Mouse (Mus musculus): ENCODE measurements around the gene Pop5. TPM values are rescaled to one million over a fixed set of nuclear protein-coding genes. Genes with fewer than 3 reads are reported as not detected.

Pop5 gene
- polyA plus RNA-seq, 1 experiment from 2014 or later = 114 TPM

- 71% methylated on average over 9 of the region's 9 CpGs for WGBS
- Histone ChIP-seq H3K4me1 (replicated peaks; ENCODE audit: control insufficient read depth, insufficient read depth, low read length) (peaks cover 5% of the 10 kb centered on the region; the same call in 1 of the 2 replicates), H3K4me3 (replicated peaks; ENCODE audit: low read length) (no peak overlapping the region), H3K27ac (no peak overlapping the region), H3K4me2 (replicated peaks) (no peak overlapping the region), H3K9ac (no peak overlapping the region), H3K9me3 (ENCODE audit: control insufficient read depth, low read length) (no peaks in the 10 kb centered on the region), H3K27me3 (ENCODE audit: control insufficient read depth, insufficient read depth, low read length) (peaks cover 5% of the 10 kb centered on the region; the same call in 1 of the 2 replicates), H3K36me3 (replicated peaks; ENCODE audit: control insufficient read depth, insufficient read depth) (no peaks in the 10 kb centered on the region)
- ATAC-seq (ENCODE audit: low FRiP score) (no peak), DNase-seq (ENCODE audit: low spot score) (no peak)
Observed at GRCm38 (mm10) chr5:115212451-115212850, 23.2 kb upstream of the Pop5 start.

- ATAC-seq (ENCODE audit: low FRiP score) = no peak
- H3K9me3 ChIP-seq (ENCODE audit: control insufficient read depth, low read length) = no peaks in the 10 kb centered on the region
- no peak for DNase-seq (ENCODE audit: low spot score)
- no peak overlapping the region for H3K27ac ChIP-seq
- 70% methylated on average over 4 of the region's 4 CpGs for WGBS
- H3K4me3 ChIP-seq (replicated peaks; ENCODE audit: low read length) = no peak overlapping the region
- no peak overlapping the region for H3K4me2 ChIP-seq (replicated peaks)
- no peaks in the 10 kb centered on the region for H3K36me3 ChIP-seq (replicated peaks; ENCODE audit: control insufficient read depth, insufficient read depth)
- H3K9ac ChIP-seq = no peak overlapping the region
- H3K4me1 ChIP-seq (replicated peaks; ENCODE audit: control insufficient read depth, insufficient read depth, low read length) = peaks cover 5% of the 10 kb centered on the region; the same call in 1 of the 2 replicates
- peaks cover 5% of the 10 kb centered on the region; the same call in 1 of the 2 replicates for H3K27me3 ChIP-seq (ENCODE audit: control insufficient read depth, insufficient read depth, low read length)
Observed at GRCm38 (mm10) chr5:115212861-115213260, 22.8 kb upstream of the Pop5 start.

- Histone ChIP-seq H3K4me2 (replicated peaks) (peak overlapping the region; percentile 63), H3K4me3 (replicated peaks; ENCODE audit: low read length) (peak overlapping the region; percentile 39), H3K27me3 (ENCODE audit: control insufficient read depth, insufficient read depth, low read length) (peaks cover 5% of the 10 kb centered on the region; the same call in 1 of the 2 replicates), H3K36me3 (replicated peaks; ENCODE audit: control insufficient read depth, insufficient read depth) (no peaks in the 10 kb centered on the region), H3K27ac (peak overlapping the region; percentile 63), H3K9ac (peak overlapping the region; percentile 67), H3K4me1 (replicated peaks; ENCODE audit: control insufficient read depth, insufficient read depth, low read length) (peaks cover 5% of the 10 kb centered on the region; the same call in 1 of the 2 replicates), H3K9me3 (ENCODE audit: control insufficient read depth, low read length) (no peaks in the 10 kb centered on the region)
- 0% methylated on average over 17 of the region's 17 CpGs for WGBS
- peak; percentile 62 for DNase-seq (ENCODE audit: low spot score)
- peak; percentile 62; the same call in 1 of the 2 replicates for ATAC-seq (ENCODE audit: low FRiP score)
Observed at GRCm38 (mm10) chr5:115214864-115215263, 20.8 kb upstream of the Pop5 start.

GRCm38 (mm10) chr5:115215273-115216185 lies 20.1 kb upstream of the Pop5 start:
- H3K4me3 ChIP-seq (replicated peaks; ENCODE audit: low read length) = peak overlapping the region; percentile 39
- H3K27me3 ChIP-seq (ENCODE audit: control insufficient read depth, insufficient read depth, low read length) = peaks cover 5% of the 10 kb centered on the region; the same call in 1 of the 2 replicates
- WGBS = 14% methylated on average over 27 of the region's 27 CpGs
- peak overlapping the region; percentile 63 for H3K4me2 ChIP-seq (replicated peaks)
- no peaks in the 10 kb centered on the region for H3K36me3 ChIP-seq (replicated peaks; ENCODE audit: control insufficient read depth, insufficient read depth)
- H3K9ac ChIP-seq = peak overlapping the region; percentile 67
- H3K27ac ChIP-seq = peak overlapping the region; percentile 63
- no peaks in the 10 kb centered on the region for H3K9me3 ChIP-seq (ENCODE audit: control insufficient read depth, low read length)
- DNase-seq (ENCODE audit: low spot score) = no peak
- 0 out of 2 replicates have a peak, but pooled peaks have one; percentile 51 for ATAC-seq (ENCODE audit: low FRiP score)
- H3K4me1 ChIP-seq (replicated peaks; ENCODE audit: control insufficient read depth, insufficient read depth, low read length) = peaks cover 5% of the 10 kb centered on the region; the same call in 1 of the 2 replicates

- Histone ChIP-seq H3K9me3 (ENCODE audit: control insufficient read depth, low read length) (no peaks in the 10 kb centered on the region), H3K9ac (no peak overlapping the region), H3K27me3 (ENCODE audit: control insufficient read depth, insufficient read depth, low read length) (peaks cover 5% of the 10 kb centered on the region; the same call in 1 of the 2 replicates), H3K4me1 (replicated peaks; ENCODE audit: control insufficient read depth, insufficient read depth, low read length) (peaks cover 14% of the 10 kb centered on the region; the same call in 1 of the 2 replicates), H3K36me3 (replicated peaks; ENCODE audit: control insufficient read depth, insufficient read depth) (no peaks in the 10 kb centered on the region), H3K4me3 (replicated peaks; ENCODE audit: low read length) (no peak overlapping the region), H3K4me2 (replicated peaks) (no peak overlapping the region), H3K27ac (no peak overlapping the region)
- DNase-seq (ENCODE audit: low spot score) = no peak
- WGBS = 94% methylated on average over 12 of the region's 12 CpGs
- no peak for ATAC-seq (ENCODE audit: low FRiP score)
Observed at GRCm38 (mm10) chr5:115217998-115218397, 17.6 kb upstream of the Pop5 start.

- Histone ChIP-seq H3K36me3 (replicated peaks; ENCODE audit: control insufficient read depth, insufficient read depth) (no peaks in the 10 kb centered on the region), H3K27ac (no peak overlapping the region), H3K9ac (no peak overlapping the region), H3K4me2 (replicated peaks) (no peak overlapping the region), H3K27me3 (ENCODE audit: control insufficient read depth, insufficient read depth, low read length) (no peaks in the 10 kb centered on the region), H3K4me1 (replicated peaks; ENCODE audit: control insufficient read depth, insufficient read depth, low read length) (peaks cover 9% of the 10 kb centered on the region; the same call in 1 of the 2 replicates), H3K4me3 (replicated peaks; ENCODE audit: low read length) (no peak overlapping the region), H3K9me3 (ENCODE audit: control insufficient read depth, low read length) (no peaks in the 10 kb centered on the region)
- 29% methylated on average over 13 of the region's 13 CpGs for WGBS
- DNase-seq (ENCODE audit: low spot score) (no peak), ATAC-seq (ENCODE audit: low FRiP score) (no peak)
Observed at GRCm38 (mm10) chr5:115220931-115221640, 14.6 kb upstream of the Pop5 start.

GRCm38 (mm10) chr5:115222485-115222884 lies 13.2 kb upstream of the Pop5 start:
- Histone ChIP-seq H3K9me3 (ENCODE audit: control insufficient read depth, low read length) (no peaks in the 10 kb centered on the region), H3K4me2 (replicated peaks) (no peak overlapping the region), H3K9ac (no peak overlapping the region), H3K27me3 (ENCODE audit: control insufficient read depth, insufficient read depth, low read length) (no peaks in the 10 kb centered on the region), H3K4me1 (replicated peaks; ENCODE audit: control insufficient read depth, insufficient read depth, low read length) (peaks cover 9% of the 10 kb centered on the region; the same call in 1 of the 2 replicates), H3K4me3 (replicated peaks; ENCODE audit: low read length) (no peak overlapping the region), H3K27ac (no peak overlapping the region), H3K36me3 (replicated peaks; ENCODE audit: control insufficient read depth, insufficient read depth) (no peaks in the 10 kb centered on the region)
- 80% methylated on average over 3 of the region's 3 CpGs for WGBS
- ATAC-seq (ENCODE audit: low FRiP score) (no peak), DNase-seq (ENCODE audit: low spot score) (no peak)

GRCm38 (mm10) chr5:115230830-115231551 lies 4.6 kb upstream of the Pop5 start:
- DNase-seq (ENCODE audit: low spot score) (no peak), ATAC-seq (ENCODE audit: low FRiP score) (no peak; the same call in 1 of the 2 replicates)
- 58% methylated on average over 15 of the region's 15 CpGs for WGBS
- H3K4me3 ChIP-seq (replicated peaks; ENCODE audit: low read length) = no peak overlapping the region
- H3K27me3 ChIP-seq (ENCODE audit: control insufficient read depth, insufficient read depth, low read length) = peaks cover 16% of the 10 kb centered on the region
- H3K4me2 ChIP-seq (replicated peaks) = no peak overlapping the region
- no peak overlapping the region for H3K27ac ChIP-seq
- no peaks in the 10 kb centered on the region for H3K9me3 ChIP-seq (ENCODE audit: control insufficient read depth, low read length)
- H3K9ac ChIP-seq = no peak overlapping the region
- no peaks in the 10 kb centered on the region for H3K4me1 ChIP-seq (replicated peaks; ENCODE audit: control insufficient read depth, insufficient read depth, low read length)
- no peaks in the 10 kb centered on the region for H3K36me3 ChIP-seq (replicated peaks; ENCODE audit: control insufficient read depth, insufficient read depth)
